Mouse (Mus musculus) megakaryocyte, embryonic 14.5 days (primary cell): Measurements from ENCODE around the gene Ube2e1. TPM values are rescaled to one million over a fixed set of nuclear protein-coding genes. Genes with fewer than 3 reads are reported as not detected.
A peak's percentile ranks its signal among the peaks of the same experiment; 100 is the strongest.

Experiments
- H3K27me3 ChIP-seq: replicated peaks from 2 replicates; pipeline ENCODE3; 2012; ENCODE audit warnings: inconsistent platforms
- H3K36me3 ChIP-seq: replicated peaks from 2 replicates; pipeline ENCODE3; 2012; ENCODE audit warnings: low read length, inconsistent platforms, mixed read lengths
- H3K4me1 ChIP-seq: 2 replicates; pipeline ENCODE4 v1.6.1; 2012; ENCODE audit warnings: inconsistent platforms
- H3K4me3 ChIP-seq: replicated peaks from 2 replicates; pipeline ENCODE3; 2012; ENCODE audit warnings: moderate library complexity, mild to moderate bottlenecking, inconsistent platforms
- H3K9me3 ChIP-seq: 2 replicates; pipeline ENCODE4 v1.6.1; 2012; ENCODE audit warnings: inconsistent platforms
- FLI1 ChIP-seq: IDR thresholded peaks from 2 replicates; pipeline ENCODE4 v1.6.1; 2012; ENCODE audit warnings: low read length, inconsistent platforms, mixed read lengths
- GATA1 ChIP-seq: IDR thresholded peaks from 3 replicates; pipeline ENCODE4 v1.6.1; 2012; ENCODE audit warnings: mixed read lengths, low read length, inconsistent platforms, borderline replicate concordance
- polyA plus RNA-seq: library from polyadenylated mRNA; stranded (reverse); fragments of >175 nt; gene quantifications from 2 replicates; pipeline ENCODE4 v1.2.3, GENCODE M21; 2012; ENCODE audit warnings: low replicate concordance; ENCODE audit not compliant: insufficient read depth

The Ube2e1 gene
- 9.1 and 51.6 TPM in 2 replicates for polyA plus RNA-seq

- Histone ChIP-seq H3K27me3 (no peaks in the 10 kb centered on the region), H3K4me3 (peak within 1 kb of the TSS; percentile 95), H3K9me3 (no peaks in the 10 kb centered on the region), H3K36me3 (peaks cover 28% of the 10 kb centered on the region), H3K4me1 (peaks cover 53% of the 10 kb centered on the region)
- TF ChIP-seq GATA1 (no peak), FLI1 (no peak)
Observed at GRCm38 (mm10) chr14:18331693-18332131, at the start of gene Ube2e1. TSS of gene Ube2e1 (minus strand) at chr14:18331859.

- H3K9me3 ChIP-seq = peaks cover 3% of the 10 kb centered on the region; the same call in 1 of the 2 replicates
- no peaks in the 10 kb centered on the region for H3K4me1 ChIP-seq
- H3K36me3 ChIP-seq = no peaks in the 10 kb centered on the region
- H3K4me3 ChIP-seq = no peak overlapping the region
- H3K27me3 ChIP-seq = peaks cover 3% of the 10 kb centered on the region
- TF ChIP-seq GATA1 (no peak), FLI1 (no peak)
Observed at GRCm38 (mm10) chr14:18379841-18380240, 48.2 kb upstream of the Ube2e1 start.

GRCm38 (mm10) chr14:18377944-18378575, 46.4 kb upstream of the Ube2e1 start:
- H3K36me3 ChIP-seq = no peaks in the 10 kb centered on the region
- H3K4me1 ChIP-seq = no peaks in the 10 kb centered on the region
- no peak for TF ChIP-seq GATA1
- no peak for TF ChIP-seq FLI1
- no peak overlapping the region for H3K4me3 ChIP-seq
- peaks cover 3% of the 10 kb centered on the region for H3K27me3 ChIP-seq
- H3K9me3 ChIP-seq = no peaks in the 10 kb centered on the region

GRCm38 (mm10) chr14:18376206-18376605, 44.5 kb upstream of the Ube2e1 start:
- Histone ChIP-seq H3K9me3 (peaks cover 2% of the 10 kb centered on the region; the same call in 1 of the 2 replicates), H3K4me3 (no peak overlapping the region), H3K27me3 (peaks cover 3% of the 10 kb centered on the region), H3K4me1 (peaks cover 3% of the 10 kb centered on the region; the same call in 1 of the 2 replicates), H3K36me3 (no peaks in the 10 kb centered on the region)
- TF ChIP-seq GATA1 = no peak

GRCm38 (mm10) chr14:18373758-18374405, 42.2 kb upstream of the Ube2e1 start:
- H3K4me3 ChIP-seq = no peak overlapping the region
- H3K36me3 ChIP-seq = no peaks in the 10 kb centered on the region
- H3K4me1 ChIP-seq = peaks cover 16% of the 10 kb centered on the region
- peaks cover 6% of the 10 kb centered on the region; the same call in 1 of the 2 replicates for H3K9me3 ChIP-seq
- peaks cover 3% of the 10 kb centered on the region for H3K27me3 ChIP-seq
- TF ChIP-seq GATA1 (no peak), FLI1 (no peak)

GRCm38 (mm10) chr14:18372761-18373610, 41.3 kb upstream of the Ube2e1 start:
- Histone ChIP-seq H3K4me1 (peaks cover 16% of the 10 kb centered on the region), H3K27me3 (peaks cover 3% of the 10 kb centered on the region), H3K9me3 (peaks cover 6% of the 10 kb centered on the region; the same call in 1 of the 2 replicates), H3K4me3 (no peak overlapping the region), H3K36me3 (no peaks in the 10 kb centered on the region)
- TF ChIP-seq FLI1 (no peak), GATA1 (no peak)

- Histone ChIP-seq H3K36me3 (no peaks in the 10 kb centered on the region), H3K4me1 (peaks cover 21% of the 10 kb centered on the region), H3K9me3 (peaks cover 6% of the 10 kb centered on the region; the same call in 1 of the 2 replicates), H3K4me3 (no peak overlapping the region), H3K27me3 (no peaks in the 10 kb centered on the region)
- no peak for TF ChIP-seq GATA1
Observed at GRCm38 (mm10) chr14:18369031-18369430, 37.4 kb upstream of the Ube2e1 start.

GRCm38 (mm10) chr14:18367025-18367424, 35.4 kb upstream of the Ube2e1 start:
- TF ChIP-seq FLI1 = no peak
- TF ChIP-seq GATA1 = no peak
- peaks cover 21% of the 10 kb centered on the region for H3K4me1 ChIP-seq

GRCm38 (mm10) chr14:18364321-18364720, 32.7 kb upstream of the Ube2e1 start:
- Histone ChIP-seq H3K9me3 (no peaks in the 10 kb centered on the region), H3K27me3 (no peaks in the 10 kb centered on the region), H3K4me1 (peaks cover 6% of the 10 kb centered on the region), H3K4me3 (no peak overlapping the region), H3K36me3 (no peaks in the 10 kb centered on the region)
- no peak for TF ChIP-seq GATA1
- no peak for TF ChIP-seq FLI1

More at GRCm38 (mm10) chr14:18367025-18367424, 35.4 kb upstream of the Ube2e1 start:
- Histone ChIP-seq H3K27me3 (no peaks in the 10 kb centered on the region), H3K36me3 (no peaks in the 10 kb centered on the region), H3K4me3 (no peak overlapping the region), H3K9me3 (peaks cover 6% of the 10 kb centered on the region; the same call in 1 of the 2 replicates)
